Mouse (Mus musculus): ENCODE results near the gene Tgfbr2. TPM values are rescaled to one million over a fixed set of nuclear protein-coding genes. Genes with fewer than 3 reads are reported as not detected.

Gene Tgfbr2
- polyA plus RNA-seq, 1 experiment from 2014 or later, result 6.5 TPM

DNA sequence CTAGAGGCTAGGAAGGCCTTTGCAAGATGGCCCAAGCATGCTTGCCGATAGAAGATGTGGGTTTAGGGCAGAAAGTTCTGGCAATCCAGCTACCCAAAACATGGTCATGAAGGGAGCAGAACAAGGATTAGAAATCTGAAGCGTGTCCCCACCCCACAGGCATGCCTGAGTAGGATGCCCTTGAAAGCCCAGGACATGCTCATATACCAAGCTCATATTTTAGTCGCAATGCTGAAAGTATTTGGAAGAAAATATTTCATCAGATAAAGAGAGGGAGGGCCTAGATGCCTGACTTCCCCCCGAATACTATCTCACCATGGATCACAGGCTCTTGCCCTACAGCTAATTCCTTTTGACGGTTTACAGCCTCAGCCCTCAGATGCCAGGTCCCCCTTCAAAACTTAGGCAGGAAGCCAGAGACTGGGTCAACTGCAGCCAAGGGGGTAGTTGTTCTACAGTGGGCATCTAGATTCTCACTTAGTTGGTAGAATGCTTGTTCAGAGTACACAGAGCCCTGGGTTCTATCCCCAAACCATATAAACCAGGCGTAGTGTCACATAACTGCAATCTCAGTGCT, 7.8 kb downstream of the Tgfbr2 start:
- ATAC-seq, result no peak
- no peaks in the 10 kb centered on the region for H3K36me3 ChIP-seq (ENCODE audit: control insufficient read depth, insufficient read depth)
- 78% methylated on average over 6 of the region's 6 CpGs for WGBS
- H3K9ac ChIP-seq (replicated peaks; ENCODE audit: low read depth, low read length), result no peak overlapping the region
- no peaks in the 10 kb centered on the region for H3K9me3 ChIP-seq (ENCODE audit: control insufficient read depth, low read length)
- H3K4me3 ChIP-seq (replicated peaks; ENCODE audit: low read length), result no peak overlapping the region
- H3K27ac ChIP-seq (ENCODE audit: low read length), result no peak overlapping the region
- H3K4me2 ChIP-seq (ENCODE audit: low read length), result no peak overlapping the region
- no peaks in the 10 kb centered on the region for H3K27me3 ChIP-seq (replicated peaks; ENCODE audit: control insufficient read depth, insufficient read depth, low read length)
- H3K4me1 ChIP-seq (replicated peaks; ENCODE audit: control insufficient read depth, insufficient read depth, low read length), result no peaks in the 10 kb centered on the region; the same call in 1 of the 2 replicates

DNA sequence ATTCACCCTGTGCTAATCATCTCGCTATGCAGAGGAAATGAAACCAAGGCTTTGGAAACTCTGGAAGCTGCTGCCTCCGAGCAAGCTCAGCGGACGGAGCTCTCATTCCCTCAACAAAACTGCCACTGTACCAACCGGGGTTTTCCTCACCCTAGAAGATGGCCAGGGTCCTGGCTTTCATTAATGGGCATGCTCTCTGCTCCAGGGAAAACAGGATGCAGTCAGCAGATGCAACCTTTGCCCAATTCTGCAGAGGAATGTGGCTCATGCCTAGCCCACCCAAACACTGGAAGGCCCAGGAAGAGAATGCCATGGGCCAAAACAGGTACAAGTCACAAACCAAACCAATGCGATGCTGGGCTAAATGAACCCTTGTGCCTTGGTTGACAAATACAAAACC, 8.8 kb downstream of the Tgfbr2 start:
- no peaks in the 10 kb centered on the region for H3K36me3 ChIP-seq (ENCODE audit: control insufficient read depth, insufficient read depth)
- ATAC-seq, result no peak
- H3K4me2 ChIP-seq (ENCODE audit: low read length), result no peak overlapping the region
- H3K27ac ChIP-seq (ENCODE audit: low read length), result no peak overlapping the region
- no peaks in the 10 kb centered on the region for H3K9me3 ChIP-seq (ENCODE audit: control insufficient read depth, low read length)
- H3K4me3 ChIP-seq (replicated peaks; ENCODE audit: low read length), result no peak overlapping the region
- H3K9ac ChIP-seq (replicated peaks; ENCODE audit: low read depth, low read length), result no peak overlapping the region
- no peaks in the 10 kb centered on the region for H3K27me3 ChIP-seq (replicated peaks; ENCODE audit: control insufficient read depth, insufficient read depth, low read length)
- H3K4me1 ChIP-seq (replicated peaks; ENCODE audit: control insufficient read depth, insufficient read depth, low read length), result no peaks in the 10 kb centered on the region; the same call in 1 of the 2 replicates
- WGBS, result 67% methylated on average over 6 of the region's 6 CpGs

DNA sequence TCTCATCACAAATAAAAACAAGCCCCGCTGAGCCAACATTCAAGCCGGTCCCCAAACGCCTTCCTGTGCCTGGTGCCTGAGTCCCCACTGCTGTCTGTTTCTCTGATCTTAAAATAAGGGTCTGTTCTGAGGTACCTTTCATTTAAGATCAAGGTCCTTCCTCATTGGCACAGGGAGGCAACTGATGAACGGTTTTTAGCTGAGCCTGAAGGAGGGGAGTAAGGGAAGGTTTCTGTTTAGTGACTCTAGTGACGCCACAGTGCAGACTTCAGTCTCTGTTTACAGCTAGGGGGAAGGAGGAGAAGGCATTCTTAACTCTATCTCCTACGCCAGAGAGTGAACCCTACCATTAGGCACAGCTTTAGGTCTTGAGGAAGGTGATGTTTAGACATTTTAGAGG, 11.3 kb downstream of the Tgfbr2 start:
- WGBS, result 85% methylated on average over 6 of the region's 6 CpGs
- H3K27me3 ChIP-seq (replicated peaks; ENCODE audit: control insufficient read depth, insufficient read depth, low read length), result no peaks in the 10 kb centered on the region

DNA sequence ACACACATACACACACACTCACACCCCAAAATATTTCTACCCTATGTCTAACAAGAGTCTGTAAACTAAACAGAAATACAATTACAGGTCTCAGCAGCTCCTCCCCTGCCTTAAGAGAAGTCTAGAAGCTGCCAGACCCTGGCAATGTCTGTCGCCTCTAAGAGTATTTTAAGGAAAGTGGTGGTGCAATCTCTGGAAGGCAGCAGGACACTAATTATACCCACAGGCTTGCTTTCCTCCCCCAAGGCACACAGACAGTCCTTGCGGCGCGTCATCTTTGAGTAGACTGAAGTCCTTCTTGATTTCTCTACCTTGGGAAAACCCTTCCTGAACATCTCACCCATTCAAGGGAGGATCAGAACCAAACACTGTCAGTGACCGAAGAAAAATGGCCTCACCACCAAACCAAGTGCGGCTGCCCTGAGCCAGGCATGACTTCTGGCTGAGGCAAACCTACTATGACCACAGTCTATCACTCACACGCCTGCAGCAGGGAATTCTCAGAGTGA, 12.2 kb downstream of the Tgfbr2 start:
- no peak overlapping the region for H3K4me2 ChIP-seq (ENCODE audit: low read length)
- no peak for ATAC-seq
- 95% methylated on average over 7 of the region's 7 CpGs for WGBS
- H3K36me3 ChIP-seq (ENCODE audit: control insufficient read depth, insufficient read depth), result no peaks in the 10 kb centered on the region
- H3K27me3 ChIP-seq (replicated peaks; ENCODE audit: control insufficient read depth, insufficient read depth, low read length), result no peaks in the 10 kb centered on the region
- H3K9me3 ChIP-seq (ENCODE audit: control insufficient read depth, low read length), result no peaks in the 10 kb centered on the region
- no peak overlapping the region for H3K27ac ChIP-seq (ENCODE audit: low read length)
- H3K4me1 ChIP-seq (replicated peaks; ENCODE audit: control insufficient read depth, insufficient read depth, low read length), result no peaks in the 10 kb centered on the region; the same call in 1 of the 2 replicates
- no peak overlapping the region for H3K9ac ChIP-seq (replicated peaks; ENCODE audit: low read depth, low read length)
- H3K4me3 ChIP-seq (replicated peaks; ENCODE audit: low read length), result no peak overlapping the region

More for the DNA sequence above, 11.3 kb downstream of the Tgfbr2 start:
- Histone ChIP-seq H3K4me3 (replicated peaks; ENCODE audit: low read length) (no peak overlapping the region), H3K4me2 (ENCODE audit: low read length) (no peak overlapping the region), H3K27ac (ENCODE audit: low read length) (no peak overlapping the region), H3K36me3 (ENCODE audit: control insufficient read depth, insufficient read depth) (no peaks in the 10 kb centered on the region), H3K9me3 (ENCODE audit: control insufficient read depth, low read length) (no peaks in the 10 kb centered on the region), H3K9ac (replicated peaks; ENCODE audit: low read depth, low read length) (no peak overlapping the region), H3K4me1 (replicated peaks; ENCODE audit: control insufficient read depth, insufficient read depth, low read length) (no peaks in the 10 kb centered on the region; the same call in 1 of the 2 replicates)
- no peak for ATAC-seq

DNA sequence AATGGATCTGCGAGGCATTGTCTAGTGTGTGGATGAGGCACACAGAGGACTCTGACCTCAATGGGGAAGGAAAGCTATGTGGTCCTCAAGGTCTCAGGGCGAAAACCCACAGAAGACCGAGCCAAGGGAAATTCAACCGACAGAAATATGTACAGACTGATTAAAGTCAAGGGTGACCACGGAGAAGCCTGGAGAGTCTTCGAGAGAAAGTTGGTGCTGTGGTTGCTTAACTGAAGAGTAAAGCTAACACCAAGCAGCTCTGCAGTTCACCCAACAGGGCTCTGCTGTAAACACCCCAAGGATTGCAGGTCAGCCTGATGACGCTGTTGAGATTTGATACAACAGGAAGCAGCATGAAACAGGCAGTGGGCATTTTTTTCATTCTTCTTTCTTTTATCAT, 14.3 kb downstream of the Tgfbr2 start:
- Histone ChIP-seq H3K4me3 (replicated peaks; ENCODE audit: low read length) (no peak overlapping the region), H3K36me3 (ENCODE audit: control insufficient read depth, insufficient read depth) (no peaks in the 10 kb centered on the region), H3K27ac (ENCODE audit: low read length) (no peak overlapping the region), H3K4me1 (replicated peaks; ENCODE audit: control insufficient read depth, insufficient read depth, low read length) (no peaks in the 10 kb centered on the region), H3K9ac (replicated peaks; ENCODE audit: low read depth, low read length) (no peak overlapping the region), H3K9me3 (ENCODE audit: control insufficient read depth, low read length) (no peaks in the 10 kb centered on the region), H3K4me2 (ENCODE audit: low read length) (no peak overlapping the region), H3K27me3 (replicated peaks; ENCODE audit: control insufficient read depth, insufficient read depth, low read length) (no peaks in the 10 kb centered on the region)
- 94% methylated on average over 7 of the region's 7 CpGs for WGBS
- ATAC-seq, result no peak

DNA sequence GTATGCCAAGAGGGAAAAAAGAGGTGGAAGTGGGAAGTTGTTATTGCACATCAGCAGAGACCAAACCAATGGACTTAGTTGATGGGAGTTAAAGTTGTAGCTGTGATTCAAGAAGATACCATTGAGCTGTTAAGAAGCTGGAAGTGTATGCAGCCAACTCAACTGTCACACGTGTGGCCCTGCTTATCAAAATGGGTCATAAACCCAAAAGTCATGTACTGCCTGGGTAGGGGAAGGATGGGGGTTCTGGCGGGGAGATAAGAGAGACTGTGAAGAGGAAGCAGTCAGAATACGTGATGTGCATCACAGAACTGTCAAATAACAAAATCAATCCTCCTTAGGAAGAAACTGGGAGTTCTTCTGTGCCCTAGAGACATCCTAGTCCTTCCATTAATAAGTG, 15.1 kb downstream of the Tgfbr2 start:
- Histone ChIP-seq H3K27me3 (replicated peaks; ENCODE audit: control insufficient read depth, insufficient read depth, low read length) (no peaks in the 10 kb centered on the region), H3K9ac (replicated peaks; ENCODE audit: low read depth, low read length) (no peak overlapping the region), H3K36me3 (ENCODE audit: control insufficient read depth, insufficient read depth) (no peaks in the 10 kb centered on the region), H3K27ac (ENCODE audit: low read length) (no peak overlapping the region), H3K9me3 (ENCODE audit: control insufficient read depth, low read length) (no peaks in the 10 kb centered on the region), H3K4me3 (replicated peaks; ENCODE audit: low read length) (no peak overlapping the region), H3K4me2 (ENCODE audit: low read length) (no peak overlapping the region), H3K4me1 (replicated peaks; ENCODE audit: control insufficient read depth, insufficient read depth, low read length) (no peaks in the 10 kb centered on the region)
- ATAC-seq, result no peak
- WGBS, result 84% methylated on average over 3 of the region's 3 CpGs

DNA sequence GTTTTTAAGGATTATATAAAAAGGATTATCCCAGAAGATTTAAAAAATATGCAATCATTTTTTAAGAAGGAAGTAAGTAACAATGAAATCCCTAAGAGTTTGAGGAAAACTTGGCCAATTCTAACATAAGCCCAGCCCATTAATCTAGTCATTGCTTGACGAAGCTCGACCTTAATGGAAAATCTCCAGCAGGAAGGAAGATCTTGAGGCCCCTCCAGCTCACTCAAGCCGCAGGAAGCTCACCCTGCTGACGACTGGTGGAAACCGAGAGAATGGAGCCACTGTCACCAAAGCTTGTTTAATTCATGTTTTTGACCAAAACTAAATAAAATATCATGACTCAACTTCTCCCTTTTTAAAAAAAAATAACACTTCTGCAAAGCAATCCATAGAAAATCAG, 18.7 kb downstream of the Tgfbr2 start:
- H3K9ac ChIP-seq (replicated peaks; ENCODE audit: low read depth, low read length), result no peak overlapping the region
- H3K4me1 ChIP-seq (replicated peaks; ENCODE audit: control insufficient read depth, insufficient read depth, low read length), result no peaks in the 10 kb centered on the region
- no peaks in the 10 kb centered on the region for H3K27me3 ChIP-seq (replicated peaks; ENCODE audit: control insufficient read depth, insufficient read depth, low read length)
- no peak overlapping the region for H3K4me2 ChIP-seq (ENCODE audit: low read length)
- no peaks in the 10 kb centered on the region for H3K9me3 ChIP-seq (ENCODE audit: control insufficient read depth, low read length)
- 87% methylated on average over 5 of the region's 5 CpGs for WGBS
- H3K36me3 ChIP-seq (ENCODE audit: control insufficient read depth, insufficient read depth), result no peaks in the 10 kb centered on the region
- no peak overlapping the region for H3K4me3 ChIP-seq (replicated peaks; ENCODE audit: low read length)
- ATAC-seq, result no peak
- no peak overlapping the region for H3K27ac ChIP-seq (ENCODE audit: low read length)

DNA sequence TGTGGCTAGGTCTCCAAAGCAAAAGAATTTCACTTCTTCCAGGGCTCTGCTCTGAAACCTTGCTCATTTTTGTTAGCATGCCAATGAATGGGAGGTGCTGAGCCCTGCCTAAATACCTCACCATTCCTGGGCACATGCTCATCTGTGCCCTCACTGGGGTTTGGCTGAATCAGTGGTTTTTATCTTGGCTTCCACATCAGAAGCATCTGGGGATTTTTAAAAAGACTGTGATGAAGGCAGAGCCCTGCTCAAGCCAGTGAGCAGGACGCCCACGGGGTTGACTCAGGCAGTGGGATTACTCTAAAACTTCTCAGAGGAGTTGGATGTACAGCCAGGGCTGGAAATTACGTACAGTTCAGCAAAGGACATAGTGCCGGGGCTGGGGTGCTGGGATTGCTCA, 22.3 kb downstream of the Tgfbr2 start:
- Histone ChIP-seq H3K36me3 (ENCODE audit: control insufficient read depth, insufficient read depth) (no peaks in the 10 kb centered on the region), H3K9ac (replicated peaks; ENCODE audit: low read depth, low read length) (no peak overlapping the region), H3K27ac (ENCODE audit: low read length) (no peak overlapping the region), H3K4me3 (replicated peaks; ENCODE audit: low read length) (no peak overlapping the region), H3K9me3 (ENCODE audit: control insufficient read depth, low read length) (no peaks in the 10 kb centered on the region), H3K4me1 (replicated peaks; ENCODE audit: control insufficient read depth, insufficient read depth, low read length) (no peaks in the 10 kb centered on the region), H3K27me3 (replicated peaks; ENCODE audit: control insufficient read depth, insufficient read depth, low read length) (no peaks in the 10 kb centered on the region), H3K4me2 (ENCODE audit: low read length) (no peak overlapping the region)
- ATAC-seq, result no peak
- WGBS, result 73% methylated on average over 4 of the region's 4 CpGs

DNA sequence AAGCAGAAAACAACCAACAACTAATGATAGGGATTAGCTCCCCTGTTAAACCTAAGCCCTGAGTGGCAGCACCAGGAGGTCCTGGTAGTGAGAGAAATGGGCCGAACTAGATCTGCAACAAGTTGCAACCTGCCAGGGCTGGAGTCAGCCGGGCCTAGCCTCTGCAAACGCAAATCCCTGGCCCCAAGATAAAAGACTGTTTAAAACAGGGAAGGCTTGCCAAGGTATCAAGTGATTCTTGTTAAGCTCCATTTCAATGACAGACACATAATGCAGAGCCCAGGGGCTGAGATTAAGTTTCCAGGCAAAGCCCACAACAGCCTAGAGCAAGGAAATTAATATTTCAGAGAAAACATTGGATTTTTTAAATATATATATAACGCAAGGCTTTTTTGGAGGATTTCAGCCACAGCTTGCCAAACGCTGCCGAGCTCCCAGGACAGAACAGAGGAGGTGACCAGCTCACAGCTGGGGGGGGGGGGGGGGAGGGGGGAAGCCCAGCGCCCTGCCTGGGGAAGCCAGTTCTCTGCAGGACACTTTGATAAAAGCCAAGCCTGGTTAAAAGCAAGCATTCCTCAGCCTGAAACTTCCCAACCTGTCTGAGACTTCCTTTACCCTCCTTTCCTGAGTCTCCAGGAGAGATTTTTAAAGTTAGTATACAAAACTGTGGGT, 24.3 kb downstream of the Tgfbr2 start:
- H3K36me3 ChIP-seq (ENCODE audit: control insufficient read depth, insufficient read depth), result no peaks in the 10 kb centered on the region
- no peak overlapping the region for H3K4me3 ChIP-seq (replicated peaks; ENCODE audit: low read length)
- 5% methylated on average over 7 of the region's 7 CpGs for WGBS
- no peaks in the 10 kb centered on the region for H3K9me3 ChIP-seq (ENCODE audit: control insufficient read depth, low read length)
- no peaks in the 10 kb centered on the region; the same call in 1 of the 2 replicates for H3K27me3 ChIP-seq (replicated peaks; ENCODE audit: control insufficient read depth, insufficient read depth, low read length)
- no peak overlapping the region for H3K9ac ChIP-seq (replicated peaks; ENCODE audit: low read depth, low read length)
- 0 out of 2 replicates have a peak, but pooled peaks cover 2% of the 10 kb centered on the region for H3K4me1 ChIP-seq (replicated peaks; ENCODE audit: control insufficient read depth, insufficient read depth, low read length)
- no peak overlapping the region for H3K4me2 ChIP-seq (ENCODE audit: low read length)
- no peak for ATAC-seq
- no peak overlapping the region for H3K27ac ChIP-seq (ENCODE audit: low read length)

Measured in forebrain, embryonic 16.5 days (tissue).